Mouse (Mus musculus): ENCODE measurements around the gene Dcun1d1.
A peak's percentile ranks its signal among the peaks of the same experiment; 100 is the strongest.

The Dcun1d1 gene

DNA sequence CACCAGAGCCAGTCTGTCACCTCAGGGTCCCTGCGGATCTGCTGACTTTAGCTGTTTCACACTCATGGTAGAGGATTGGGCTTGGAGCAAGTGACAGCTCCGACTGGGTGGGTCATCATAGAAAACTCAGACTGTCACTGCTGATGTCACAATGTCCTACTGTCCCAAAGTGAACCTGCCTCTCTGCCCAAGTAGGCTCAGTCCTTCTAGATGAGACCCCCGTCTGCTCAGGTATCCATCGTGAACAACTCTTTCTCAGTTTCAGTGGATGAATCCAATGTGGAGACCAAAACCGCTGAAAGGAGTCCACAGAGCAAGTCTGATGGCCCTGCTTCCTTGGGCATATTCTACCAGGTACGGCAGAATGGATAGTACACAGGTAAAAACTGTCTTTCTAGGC, at the start of gene Dcun1d1:
Gene Dcun1d1 (minus strand): TSS at position 101 of the 400 bp plus-strand sequence.
- no peak for DNase-seq (ENCODE audit: low read depth, low spot score)

DNA sequence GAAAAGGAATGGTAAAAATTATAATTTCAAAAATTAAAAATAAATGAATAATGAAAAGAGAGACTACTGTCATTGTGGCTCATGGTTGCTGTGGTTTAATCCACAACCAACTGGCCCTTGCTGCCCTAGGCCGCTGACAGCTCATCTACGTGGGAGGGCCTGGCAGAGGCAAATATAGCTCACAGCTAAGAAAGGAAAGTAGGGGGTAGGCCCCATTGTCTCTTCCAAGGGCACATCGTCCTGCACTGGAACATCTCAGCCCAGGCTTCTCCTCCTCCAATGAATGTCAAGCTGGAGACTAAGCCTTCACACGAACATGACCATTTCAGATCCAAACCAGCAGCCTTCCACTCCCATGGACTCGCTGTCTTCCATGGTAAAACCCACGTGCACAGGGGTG, 49.0 kb upstream of the Dcun1d1 start:
- no peak for DNase-seq (ENCODE audit: low read depth, low spot score)

DNA sequence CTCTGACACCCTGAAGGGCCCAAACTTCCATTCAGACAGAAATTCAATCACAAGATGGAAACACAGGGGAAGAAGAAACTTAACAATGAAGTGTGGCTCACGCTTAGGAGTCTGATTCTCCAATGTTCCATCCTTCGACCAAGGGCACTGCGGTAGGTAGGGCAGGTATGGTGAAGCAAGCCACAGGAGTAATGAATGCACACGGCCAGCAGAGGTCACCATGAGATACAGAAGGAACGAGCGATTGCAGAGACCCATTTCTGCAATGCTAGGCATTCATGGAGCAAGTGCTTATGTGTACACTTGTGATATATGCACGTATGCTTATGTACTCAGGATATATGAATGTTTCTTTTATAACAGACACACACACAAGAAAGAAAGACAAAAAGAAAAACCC, 36.3 kb upstream of the Dcun1d1 start:
- peak; percentile 78 for DNase-seq (ENCODE audit: low read depth, low spot score)

DNA sequence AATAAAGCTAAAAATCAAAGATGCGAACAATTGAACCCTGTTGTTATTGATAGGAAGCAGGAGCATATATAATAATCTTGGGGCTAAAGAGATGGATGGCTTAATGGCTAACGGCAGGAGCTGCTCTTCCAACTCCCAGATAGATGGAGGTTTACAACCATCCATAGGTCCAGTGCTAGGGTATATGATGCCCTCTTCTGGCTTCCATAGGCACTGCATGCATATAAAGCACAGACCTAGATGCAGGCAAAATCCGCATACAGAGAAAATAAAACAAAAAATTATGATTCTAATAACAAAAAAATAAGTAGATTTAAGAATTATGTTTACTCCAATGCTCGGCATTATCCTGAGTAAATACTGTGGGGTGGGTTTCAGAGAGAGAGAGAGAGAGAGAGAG, 35.7 kb upstream of the Dcun1d1 start:
- peak; percentile 56 for DNase-seq (ENCODE audit: low read depth, low spot score)

DNA sequence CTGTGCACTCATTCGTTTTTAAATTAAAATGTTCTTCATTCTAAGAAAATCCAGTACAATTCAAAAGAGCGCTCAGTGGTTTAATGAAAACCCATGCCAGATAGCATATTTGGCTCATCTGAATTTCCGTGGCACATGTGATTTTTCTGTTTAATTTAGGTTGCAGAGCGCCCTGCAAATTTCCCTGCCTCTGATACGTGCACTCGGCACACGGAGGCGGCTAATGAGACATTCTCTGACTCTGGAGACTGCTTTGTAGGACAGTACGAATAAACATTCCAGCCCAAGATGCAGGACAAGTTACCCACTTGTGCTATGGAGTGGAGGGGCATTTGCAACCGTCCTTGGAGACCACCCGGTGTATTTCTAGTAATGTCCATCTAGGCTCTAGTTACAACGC, 33.9 kb upstream of the Dcun1d1 start:
- no peak for DNase-seq (ENCODE audit: low read depth, low spot score)

DNA sequence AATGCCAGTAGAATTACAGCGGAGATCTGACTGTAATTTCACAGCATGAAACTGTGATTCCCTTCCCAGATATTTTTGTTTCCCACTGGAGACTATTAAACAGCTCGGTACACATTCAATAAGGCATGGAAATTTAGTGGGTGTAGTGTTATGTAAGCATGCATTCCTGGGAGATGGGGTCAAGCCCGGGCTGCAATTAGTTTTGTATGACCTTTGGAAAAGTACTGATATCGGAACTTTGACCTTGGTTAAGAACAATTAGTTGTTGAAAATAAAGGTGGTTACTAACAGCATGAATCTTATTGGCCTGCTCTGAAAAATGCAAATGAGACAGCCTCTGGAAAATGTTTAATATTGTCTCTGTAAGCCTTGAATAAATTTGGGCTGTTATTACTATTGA, 33.2 kb upstream of the Dcun1d1 start:
- no peak for DNase-seq (ENCODE audit: low read depth, low spot score)

DNA sequence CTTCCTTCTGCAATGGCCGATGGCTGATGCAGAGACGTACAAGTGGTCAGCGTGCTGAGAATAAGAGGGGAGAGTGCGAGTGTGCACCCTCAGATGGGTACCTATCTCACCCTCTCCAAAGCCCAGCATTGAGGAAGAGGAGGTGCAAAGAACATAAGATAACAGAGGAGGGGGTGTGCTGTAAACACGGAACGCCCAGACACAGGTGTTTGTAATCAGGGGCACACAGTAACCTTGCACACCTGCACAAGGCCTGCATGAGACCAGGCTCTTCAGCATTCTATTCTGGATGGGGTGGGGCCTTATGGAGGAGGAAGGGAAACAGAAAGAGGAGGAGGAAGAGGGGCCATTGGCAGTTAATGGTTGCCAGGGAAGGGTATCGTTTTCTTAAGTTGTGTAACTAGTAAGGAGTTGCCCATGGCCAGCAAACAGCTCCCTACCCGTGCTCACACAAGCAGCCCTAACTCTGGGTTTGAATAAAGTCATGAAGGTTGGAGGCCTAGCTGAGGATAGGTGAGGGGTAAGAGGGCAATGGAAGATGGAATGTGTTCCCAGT, 30.2 kb upstream of the Dcun1d1 start:
- no peak for DNase-seq (ENCODE audit: low read depth, low spot score)

DNA sequence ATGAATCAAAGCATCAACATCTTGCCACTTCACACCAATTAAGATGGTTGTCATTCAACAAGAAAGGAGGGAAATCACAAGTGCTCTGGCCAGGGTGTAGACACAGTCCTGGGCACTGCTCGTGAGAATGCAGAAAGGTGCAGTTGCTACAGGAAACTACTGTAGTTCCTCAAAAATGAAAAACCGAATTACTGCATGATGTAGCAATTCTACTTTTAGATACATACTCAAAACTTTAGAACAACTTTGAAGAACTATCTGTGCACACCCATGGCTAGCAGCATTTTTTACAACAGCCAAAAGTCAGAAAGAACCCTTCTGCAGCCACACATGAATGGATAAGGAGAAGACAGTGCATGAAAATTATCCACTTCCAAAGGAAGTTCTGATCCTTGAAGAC, 29.2 kb upstream of the Dcun1d1 start:
- DNase-seq (ENCODE audit: low read depth, low spot score) = no peak

DNA sequence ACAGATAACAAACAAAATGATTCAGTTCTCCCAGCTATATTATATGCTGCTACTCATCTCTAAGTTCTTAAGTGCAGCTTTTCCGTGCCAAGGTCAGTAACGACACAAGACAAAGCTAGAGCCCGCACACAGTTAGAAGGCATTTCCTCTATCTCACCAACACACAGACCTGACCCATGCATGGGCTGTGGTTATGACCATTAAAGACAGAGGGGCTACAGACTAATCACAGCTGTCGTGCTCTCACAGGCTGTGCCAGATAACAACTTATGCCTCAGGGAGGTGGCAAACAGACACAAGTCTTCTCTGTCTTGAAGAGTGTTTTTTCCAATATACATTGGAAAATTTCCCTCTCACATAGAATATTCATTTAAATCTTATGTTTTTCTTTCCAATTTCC, 27.7 kb upstream of the Dcun1d1 start:
- no peak for DNase-seq (ENCODE audit: low read depth, low spot score)

DNA sequence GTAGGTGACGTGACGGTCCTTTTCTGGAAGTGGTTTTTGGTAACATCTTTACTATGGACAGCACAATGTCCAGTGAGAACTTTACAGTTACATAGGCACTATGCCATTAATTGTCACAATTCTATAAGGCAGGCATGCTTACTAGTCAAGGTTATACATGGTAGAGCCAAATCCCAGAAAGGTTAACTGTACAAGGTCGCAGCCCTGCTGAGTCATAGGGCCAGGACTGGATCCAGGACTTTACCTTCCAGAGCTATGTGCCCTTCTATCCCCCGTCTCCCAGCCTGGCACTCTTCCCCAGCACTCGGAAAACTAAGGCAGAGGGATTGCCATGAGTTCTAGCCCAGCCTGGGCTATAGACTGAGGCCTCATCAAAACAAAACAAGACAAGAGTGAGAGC, 26.7 kb upstream of the Dcun1d1 start:
- DNase-seq (ENCODE audit: low read depth, low spot score) = no peak

DNA sequence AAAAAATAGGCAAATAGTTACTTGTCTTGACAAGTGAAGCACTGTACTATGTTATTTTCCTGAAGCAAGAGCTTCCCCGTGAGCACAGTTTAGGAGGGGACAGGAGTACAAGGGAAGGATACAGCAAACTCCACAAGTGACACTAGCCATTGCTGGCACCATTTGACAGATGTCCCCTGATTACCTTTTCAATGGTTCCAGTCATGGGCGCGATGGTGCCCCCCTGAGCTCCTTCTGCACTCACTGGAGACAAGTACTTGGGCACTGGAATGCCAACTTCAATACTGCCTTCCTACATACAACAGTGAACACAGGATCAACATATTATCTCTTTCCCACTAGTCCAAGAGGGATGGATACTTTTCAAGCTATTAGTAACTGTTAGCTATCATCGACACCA, 26.2 kb upstream of the Dcun1d1 start:
- no peak for DNase-seq (ENCODE audit: low read depth, low spot score)

DNA sequence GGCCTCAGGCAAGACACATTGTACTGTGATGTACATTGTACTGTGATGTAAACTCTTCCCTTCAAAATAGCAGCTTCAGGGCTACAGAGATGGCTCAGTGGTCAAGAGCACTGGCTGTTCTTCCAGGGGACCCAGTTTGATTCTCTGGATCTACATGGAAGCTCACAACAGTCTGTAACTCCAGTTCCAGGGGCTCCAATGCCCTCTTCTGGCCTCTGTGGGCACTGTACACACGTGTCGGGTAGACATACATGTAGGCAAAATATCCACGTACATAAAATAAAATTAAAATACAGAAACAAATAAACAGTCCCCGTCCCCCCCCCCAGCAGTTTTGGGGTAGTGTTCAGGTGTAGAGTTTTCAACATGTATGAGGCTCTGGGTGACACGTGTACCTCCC, 25.7 kb upstream of the Dcun1d1 start:
- peak; percentile 25 for DNase-seq (ENCODE audit: low read depth, low spot score)

DNA sequence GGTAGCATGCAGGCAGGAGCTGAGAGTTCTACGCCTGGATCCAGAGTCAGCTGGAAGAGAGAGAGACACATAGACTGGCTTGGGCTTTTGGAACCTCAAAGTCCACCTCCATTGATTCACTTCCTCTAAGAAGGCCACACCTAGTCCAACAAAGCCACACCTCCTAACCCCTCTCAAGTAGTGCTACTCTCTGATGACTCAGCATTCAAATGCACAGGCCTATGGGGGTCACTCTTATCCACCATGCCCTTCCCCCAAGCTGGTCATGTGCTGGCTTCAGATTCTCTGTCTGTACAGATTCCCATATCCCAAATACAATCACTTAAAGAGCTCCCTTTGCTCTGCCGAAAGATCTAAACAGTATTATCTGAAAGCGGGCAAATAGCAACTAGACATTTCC, 20.0 kb upstream of the Dcun1d1 start:
- no peak for DNase-seq (ENCODE audit: low read depth, low spot score)

DNA sequence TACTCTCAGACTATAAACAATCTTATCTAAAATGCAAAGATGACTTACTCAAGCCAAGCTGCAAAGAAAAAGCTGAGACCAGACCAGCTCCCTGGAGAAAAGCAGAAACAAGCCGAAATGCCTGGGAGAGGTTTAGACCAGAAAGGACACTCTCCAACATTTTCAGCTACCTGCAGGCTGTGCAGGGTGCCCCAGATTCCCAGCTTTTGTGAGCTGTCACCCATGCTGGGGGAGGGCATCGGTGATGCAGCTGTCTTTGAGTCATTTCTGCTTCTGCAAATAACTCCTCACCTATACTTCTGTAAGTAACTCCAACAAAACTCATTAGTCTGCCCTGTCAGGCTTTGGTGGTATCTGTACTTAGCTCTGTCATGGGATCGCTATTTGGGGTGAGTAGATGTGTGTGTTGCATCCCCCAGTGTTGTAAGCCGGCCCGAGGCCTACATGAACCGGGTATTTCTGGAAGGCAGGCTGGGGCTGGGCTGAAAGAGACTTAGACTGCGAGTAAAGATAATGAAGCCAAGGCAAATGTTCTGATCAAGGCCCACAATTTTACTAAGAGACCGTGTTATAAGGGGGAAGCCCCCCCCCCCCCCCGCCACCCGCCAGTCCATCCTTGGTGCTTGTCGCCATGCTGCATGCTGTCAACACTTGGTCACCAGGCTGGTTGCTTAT, 17.8 kb upstream of the Dcun1d1 start:
- DNase-seq (ENCODE audit: low read depth, low spot score) = no peak

DNA sequence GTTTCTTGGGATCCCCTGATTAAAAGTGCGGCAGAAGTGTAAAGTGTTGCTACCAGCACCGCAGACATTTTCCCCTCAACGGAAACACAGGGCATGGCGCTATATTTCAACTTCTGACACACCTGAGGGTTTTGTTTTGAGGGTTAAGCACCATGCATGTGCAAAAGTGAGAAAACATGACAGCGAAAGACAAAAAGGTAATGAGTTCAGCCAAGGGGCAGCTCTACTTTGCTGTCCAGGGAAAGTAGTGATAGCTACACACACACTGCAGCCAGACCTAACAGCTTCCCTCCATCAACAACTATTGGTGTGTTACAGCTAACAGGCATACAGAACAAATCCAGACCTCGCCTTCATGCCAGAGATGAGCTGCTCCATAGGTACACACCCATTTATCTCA, 16.6 kb upstream of the Dcun1d1 start:
- DNase-seq (ENCODE audit: low read depth, low spot score) = no peak

DNA sequence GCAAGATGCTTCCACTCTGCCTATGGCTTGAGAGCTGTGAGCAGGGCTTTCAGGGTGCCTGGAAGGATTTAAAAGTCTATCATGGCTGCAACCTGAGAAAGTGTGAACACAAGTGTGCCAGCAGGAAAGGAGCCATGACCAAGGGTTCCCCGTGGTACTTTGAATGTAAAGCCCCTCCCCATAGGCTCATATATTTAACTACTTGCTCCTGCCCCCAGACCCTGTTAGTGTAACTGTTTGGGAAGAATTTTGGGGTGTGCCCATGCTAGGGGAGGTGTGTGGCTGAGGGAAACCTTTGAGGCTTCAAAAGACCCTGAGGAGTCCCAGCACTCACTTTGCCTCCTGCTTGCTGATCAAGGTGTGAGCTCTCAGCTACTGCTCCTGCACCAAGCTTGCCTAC, 15.9 kb upstream of the Dcun1d1 start:
- no peak for DNase-seq (ENCODE audit: low read depth, low spot score)

DNA sequence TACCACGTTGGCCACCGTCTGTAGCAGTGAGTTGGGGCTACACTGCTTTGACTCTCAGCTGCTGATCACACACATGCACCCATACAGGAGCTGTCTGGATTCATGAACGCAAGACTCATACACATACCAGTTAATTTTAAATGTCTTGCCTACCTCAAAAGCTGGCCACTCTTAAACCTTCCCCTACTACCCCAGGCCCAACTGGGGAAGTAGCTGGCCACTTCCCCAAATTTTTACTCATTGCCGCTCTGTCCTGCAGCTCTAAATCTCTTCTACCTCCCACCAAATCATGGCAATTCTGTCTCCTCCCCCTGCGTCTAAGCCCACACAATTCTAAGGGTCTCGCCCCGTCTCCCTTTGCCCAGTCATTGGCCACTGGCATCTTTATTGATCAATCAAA, 11.0 kb upstream of the Dcun1d1 start:
- DNase-seq (ENCODE audit: low read depth, low spot score) = no peak

DNA sequence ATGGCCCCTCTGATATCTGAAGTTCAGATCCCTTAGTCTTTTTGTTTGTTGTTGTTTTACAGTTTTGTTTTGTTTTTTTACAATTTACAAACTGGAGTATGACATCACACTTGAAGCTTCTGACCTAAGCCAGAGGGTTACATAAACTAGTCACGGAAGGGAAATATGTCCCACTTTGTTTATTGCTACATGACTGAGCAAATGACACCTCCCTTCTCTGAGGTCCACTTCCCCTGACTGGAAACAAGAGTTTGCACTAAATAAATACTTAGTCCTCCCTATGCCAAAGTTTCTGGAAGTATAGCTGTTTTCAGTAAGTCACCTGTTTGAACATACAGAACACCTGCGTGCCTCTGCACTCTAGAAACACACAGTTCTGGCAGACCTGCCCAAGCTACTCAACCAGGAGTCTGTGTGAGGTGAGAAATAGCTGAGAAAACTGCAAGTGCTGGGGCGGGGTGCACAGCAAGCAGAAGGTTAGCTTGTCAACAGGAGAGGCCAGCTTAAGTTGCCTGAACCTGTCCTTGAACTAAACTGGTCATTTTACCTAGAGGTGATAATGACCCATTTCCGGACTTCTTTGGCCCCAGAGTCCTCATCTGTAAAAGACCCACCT, 3.4 kb upstream of the Dcun1d1 start:
- DNase-seq (ENCODE audit: low read depth, low spot score) = no peak

DNA sequence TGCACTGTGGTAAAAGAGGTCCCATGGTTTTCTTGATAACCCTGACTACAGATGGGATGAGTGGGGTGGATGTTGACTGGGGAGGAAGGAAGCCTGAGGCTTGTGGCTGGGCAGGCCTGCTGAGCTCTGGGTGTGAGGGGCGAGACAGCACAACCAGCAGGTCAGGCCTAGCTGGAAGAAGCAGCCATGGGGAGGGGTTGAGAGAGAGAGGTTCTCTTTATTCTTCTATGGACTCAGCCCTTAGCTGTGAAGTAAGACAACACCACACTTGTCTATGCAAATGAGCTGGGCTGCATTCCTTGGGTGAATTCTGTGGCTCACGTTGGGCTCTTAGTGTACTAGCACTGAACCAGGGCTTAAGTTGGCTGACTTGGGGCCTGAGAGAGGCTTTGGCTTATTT, 2.8 kb upstream of the Dcun1d1 start:
- DNase-seq (ENCODE audit: low read depth, low spot score) = no peak

DNA sequence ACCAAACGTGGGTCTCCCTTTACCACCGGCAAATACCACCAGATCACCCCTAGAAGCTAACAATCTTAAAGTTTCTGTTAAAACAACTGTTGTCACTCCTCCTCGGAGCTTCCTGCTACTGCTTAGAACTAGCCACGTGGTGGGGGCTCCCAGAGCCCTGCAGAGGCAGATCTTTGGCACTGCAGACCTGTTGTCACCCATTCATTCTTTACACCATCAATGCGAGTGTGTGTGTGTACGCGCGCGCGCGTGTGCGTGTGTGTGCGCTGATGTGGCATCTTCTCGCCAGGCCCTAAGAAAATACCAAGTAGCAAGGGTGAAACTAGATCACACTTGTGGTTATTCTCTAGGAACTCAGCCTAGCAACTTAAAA, 3.9 kb downstream of the Dcun1d1 start:
- DNase-seq (ENCODE audit: low read depth, low spot score) = peak; percentile 72

DNA sequence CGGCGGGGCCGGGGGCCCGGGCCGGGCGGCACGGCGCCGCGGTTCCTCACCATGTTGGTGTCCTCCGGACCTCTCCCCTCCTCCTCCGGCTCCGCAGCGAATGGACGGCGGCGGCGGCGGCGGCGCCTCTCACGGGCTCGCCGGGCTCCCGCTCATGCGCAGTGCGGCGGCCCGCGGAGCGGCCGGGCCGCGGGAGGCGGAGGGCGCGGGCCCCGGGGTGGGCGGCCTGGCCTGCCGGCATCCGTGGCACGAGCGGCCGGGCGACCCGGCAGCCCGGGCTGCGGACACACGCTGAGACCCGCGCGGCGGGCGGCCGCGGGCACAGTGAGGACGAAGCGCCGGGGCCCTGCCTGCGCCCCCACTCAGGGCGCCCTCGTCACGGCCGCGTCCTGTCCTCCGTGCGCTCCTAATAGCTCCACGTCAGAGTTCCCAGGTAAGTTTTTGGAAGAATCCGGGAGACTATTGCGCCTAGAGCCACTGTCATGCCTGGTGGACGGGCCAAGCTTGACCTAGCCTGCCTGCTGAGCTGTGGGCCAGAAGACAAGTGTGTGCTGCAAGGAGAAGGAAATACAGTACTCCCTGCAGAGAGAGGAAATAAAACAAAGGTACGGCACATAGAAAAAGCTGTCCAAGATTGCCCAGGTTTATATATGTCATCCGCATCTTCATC, 4.4 kb downstream of the Dcun1d1 start:
- peak; percentile 88 for DNase-seq (ENCODE audit: low read depth, low spot score)

DNA sequence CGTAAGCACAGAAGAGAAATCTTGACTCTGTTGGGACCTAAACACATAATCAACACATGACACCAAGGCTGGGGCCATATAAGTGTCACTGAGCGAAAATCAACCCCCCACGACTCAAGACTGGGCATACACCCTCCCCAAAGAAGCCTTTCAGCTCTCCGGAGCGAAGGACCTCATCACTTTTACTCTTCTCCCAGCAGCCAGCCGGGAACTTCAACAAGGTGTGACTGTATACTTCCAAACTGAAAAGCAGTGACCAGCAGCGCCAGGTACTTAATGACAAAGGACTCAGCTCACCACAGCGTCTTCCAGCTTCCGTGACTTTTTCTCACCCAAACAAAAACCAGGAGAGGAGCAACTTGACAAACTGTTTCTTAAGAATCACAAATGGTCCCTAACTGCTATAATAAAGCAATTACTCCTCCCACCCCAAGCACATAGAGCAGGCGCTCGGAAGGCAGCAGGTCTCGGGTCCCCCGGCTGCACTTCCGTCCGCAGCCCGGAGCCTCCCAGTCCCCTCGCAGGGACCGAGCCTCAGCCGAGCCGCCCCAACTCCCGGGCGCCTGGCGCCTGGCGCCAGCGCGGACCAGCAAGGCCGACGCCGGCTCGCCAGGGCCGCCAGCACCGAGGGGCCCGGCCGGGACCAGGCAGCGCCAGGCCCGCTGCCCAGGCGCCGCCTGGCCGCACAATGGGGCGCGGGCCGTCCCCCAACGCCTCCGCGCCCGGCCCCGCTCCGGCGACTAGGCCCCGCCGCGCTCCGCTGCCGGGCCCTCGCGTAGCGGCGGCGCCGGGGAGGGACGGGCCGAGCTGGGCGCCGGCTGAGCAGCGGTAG, 5.1 kb downstream of the Dcun1d1 start:
- peak; percentile 74 for DNase-seq (ENCODE audit: low read depth, low spot score)
